Mouse (Mus musculus): Measurements from ENCODE around the gene Fndc3b. TPM values are rescaled to one million over a fixed set of nuclear protein-coding genes. Genes with fewer than 3 reads are reported as not detected.

Fndc3b gene
- polyA plus RNA-seq, 1 experiment = 0.04 TPM

DNA sequence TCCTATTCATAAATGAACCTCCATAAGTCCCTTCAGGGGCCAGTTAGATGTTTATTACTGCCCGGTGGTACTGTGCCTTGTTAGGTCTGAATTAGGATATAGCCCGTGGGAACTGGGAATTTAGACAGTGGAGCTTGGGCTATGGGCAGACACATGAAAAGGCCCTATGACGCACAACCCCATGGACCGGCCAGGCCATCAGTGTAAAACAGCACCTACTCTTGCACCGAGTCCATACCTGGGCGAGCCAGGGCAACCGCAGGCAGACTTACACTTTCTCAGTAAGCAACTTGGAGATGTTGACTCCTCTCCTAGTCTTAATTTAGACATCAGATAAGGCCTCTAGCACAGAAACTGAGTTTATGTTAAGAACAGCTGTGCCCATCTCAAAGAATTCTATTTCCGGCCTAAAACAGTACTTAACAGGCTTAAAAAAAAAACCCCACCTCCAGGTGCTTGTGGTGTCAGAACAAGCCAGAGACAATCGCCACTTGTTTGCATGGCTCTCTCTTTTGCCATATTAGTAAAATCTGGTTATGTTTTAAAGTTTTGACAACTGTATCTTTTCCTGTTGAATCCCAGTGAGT lies 248.7 kb downstream of the Fndc3b start:
- peaks cover 15% of the 10 kb centered on the region; the same call in 1 of the 2 replicates for H3K36me3 ChIP-seq (ENCODE audit: control insufficient read depth)
- no peak overlapping the region for H3K4me3 ChIP-seq (replicated peaks)
- TF ChIP-seq TAL1 (IDR thresholded peaks at IDR 0.05; ENCODE audit: low read length) = no peak
- no peak for TF ChIP-seq GATA1 (IDR thresholded peaks at IDR 0.05; ENCODE audit: low read length)
- H3K4me1 ChIP-seq (ENCODE audit: control insufficient read depth) = no peaks in the 10 kb centered on the region
- H3K9me3 ChIP-seq (ENCODE audit: control insufficient read depth, low read length) = no peaks in the 10 kb centered on the region
- H3K27me3 ChIP-seq (ENCODE audit: control insufficient read depth) = no peaks in the 10 kb centered on the region

DNA sequence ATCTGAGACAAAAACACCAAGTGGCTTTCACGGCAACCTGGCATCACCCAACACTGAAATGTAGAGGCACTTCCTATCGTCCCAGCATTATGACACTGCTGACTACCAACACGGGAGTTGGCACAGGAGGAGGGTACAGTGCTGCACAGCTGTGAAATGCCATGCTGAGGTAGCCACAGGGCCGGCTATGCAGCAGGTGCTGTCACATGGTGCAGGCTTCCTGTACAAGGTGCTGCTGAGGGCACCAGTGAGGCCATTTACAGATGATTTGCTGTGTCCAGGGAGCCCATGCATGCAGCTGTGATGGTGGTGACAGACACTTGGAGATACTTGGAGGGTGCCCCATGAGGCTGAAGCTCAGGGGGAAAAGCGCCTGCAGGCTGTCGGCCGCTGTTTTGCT lies 249.2 kb downstream of the Fndc3b start:
- H3K4me1 ChIP-seq (ENCODE audit: control insufficient read depth) = no peaks in the 10 kb centered on the region
- H3K36me3 ChIP-seq (ENCODE audit: control insufficient read depth) = peaks cover 15% of the 10 kb centered on the region; the same call in 1 of the 2 replicates
- TF ChIP-seq TAL1 (IDR thresholded peaks at IDR 0.05; ENCODE audit: low read length) (no peak), GATA1 (IDR thresholded peaks at IDR 0.05; ENCODE audit: low read length) (no peak)
- H3K4me3 ChIP-seq (replicated peaks) = no peak overlapping the region
- H3K27me3 ChIP-seq (ENCODE audit: control insufficient read depth) = no peaks in the 10 kb centered on the region
- H3K9me3 ChIP-seq (ENCODE audit: control insufficient read depth, low read length) = no peaks in the 10 kb centered on the region

DNA sequence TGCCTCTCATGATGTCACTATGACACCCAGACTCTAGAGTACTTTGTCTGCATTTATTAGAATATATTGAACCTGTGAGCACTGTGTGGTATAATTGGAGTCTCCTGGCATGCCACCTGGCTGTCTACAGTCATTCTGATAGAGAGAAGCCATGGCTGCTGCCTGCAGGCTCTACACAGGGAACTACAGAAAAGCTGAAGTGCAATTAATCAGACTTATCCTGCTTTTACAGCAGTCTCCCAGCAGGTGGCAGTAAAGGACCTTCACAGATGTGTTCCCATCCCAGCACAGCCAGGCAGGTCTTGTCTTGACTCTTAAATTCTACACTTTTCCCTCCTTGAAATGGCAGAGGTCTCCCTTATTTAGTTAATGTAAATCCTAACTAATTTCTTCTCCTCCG lies 250.1 kb downstream of the Fndc3b start:
- Histone ChIP-seq H3K4me3 (replicated peaks) (no peak overlapping the region), H3K4me1 (ENCODE audit: control insufficient read depth) (no peaks in the 10 kb centered on the region), H3K36me3 (ENCODE audit: control insufficient read depth) (peaks cover 15% of the 10 kb centered on the region; the same call in 1 of the 2 replicates), H3K9me3 (ENCODE audit: control insufficient read depth, low read length) (no peaks in the 10 kb centered on the region), H3K27me3 (ENCODE audit: control insufficient read depth) (no peaks in the 10 kb centered on the region)
- TF ChIP-seq TAL1 (IDR thresholded peaks at IDR 0.05; ENCODE audit: low read length) (no peak), GATA1 (IDR thresholded peaks at IDR 0.05; ENCODE audit: low read length) (no peak)

DNA sequence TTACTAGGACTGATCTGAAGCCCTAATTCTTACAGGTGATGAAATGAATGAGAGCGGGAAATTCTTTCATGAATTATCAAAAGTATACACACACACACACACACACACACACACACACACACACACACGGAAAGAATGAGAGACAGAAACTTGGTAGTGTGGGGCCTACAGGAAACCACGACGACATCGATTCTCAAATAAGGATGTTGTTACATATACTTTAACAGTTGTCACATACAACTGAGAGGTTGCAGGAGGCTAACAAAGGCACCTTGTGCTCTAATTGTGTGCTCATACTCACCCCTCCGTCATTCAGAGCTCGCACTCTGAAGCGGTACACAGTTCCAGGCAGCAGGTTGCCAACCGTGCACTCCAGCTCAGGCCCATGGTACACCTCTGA lies 252.7 kb downstream of the Fndc3b start:
- Histone ChIP-seq H3K4me3 (replicated peaks) (no peak overlapping the region), H3K9me3 (ENCODE audit: control insufficient read depth, low read length) (no peaks in the 10 kb centered on the region), H3K4me1 (ENCODE audit: control insufficient read depth) (no peaks in the 10 kb centered on the region), H3K27me3 (ENCODE audit: control insufficient read depth) (no peaks in the 10 kb centered on the region), H3K36me3 (ENCODE audit: control insufficient read depth) (peaks cover 20% of the 10 kb centered on the region; the same call in 1 of the 2 replicates)
- no peak for TF ChIP-seq GATA1 (IDR thresholded peaks at IDR 0.05; ENCODE audit: low read length)
- TF ChIP-seq TAL1 (IDR thresholded peaks at IDR 0.05; ENCODE audit: low read length) = no peak

DNA sequence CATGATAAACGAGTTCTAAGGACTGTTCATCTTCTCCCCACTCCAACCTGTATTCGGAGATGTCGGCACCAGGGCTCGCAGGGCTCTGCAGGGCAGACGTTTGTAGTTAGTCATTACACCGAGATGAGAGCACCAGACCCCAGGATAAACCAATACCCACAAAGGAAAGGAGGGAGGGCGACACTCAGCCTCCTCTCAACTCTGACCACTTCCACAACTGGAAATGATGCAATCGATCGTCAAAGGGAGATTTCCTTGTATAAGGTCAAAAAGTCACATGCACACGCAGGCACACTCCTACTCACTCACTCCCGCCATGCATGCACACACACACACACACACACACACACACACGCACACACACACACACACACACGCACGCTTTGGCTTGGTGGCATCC lies 254.6 kb downstream of the Fndc3b start:
- H3K36me3 ChIP-seq (ENCODE audit: control insufficient read depth) = peaks cover 16% of the 10 kb centered on the region; the same call in 1 of the 2 replicates
- H3K4me1 ChIP-seq (ENCODE audit: control insufficient read depth) = no peaks in the 10 kb centered on the region
- H3K9me3 ChIP-seq (ENCODE audit: control insufficient read depth, low read length) = no peaks in the 10 kb centered on the region
- H3K27me3 ChIP-seq (ENCODE audit: control insufficient read depth) = no peaks in the 10 kb centered on the region
- TF ChIP-seq GATA1 (IDR thresholded peaks at IDR 0.05; ENCODE audit: low read length) (no peak), TAL1 (IDR thresholded peaks at IDR 0.05; ENCODE audit: low read length) (no peak)
- no peak overlapping the region for H3K4me3 ChIP-seq (replicated peaks)

DNA sequence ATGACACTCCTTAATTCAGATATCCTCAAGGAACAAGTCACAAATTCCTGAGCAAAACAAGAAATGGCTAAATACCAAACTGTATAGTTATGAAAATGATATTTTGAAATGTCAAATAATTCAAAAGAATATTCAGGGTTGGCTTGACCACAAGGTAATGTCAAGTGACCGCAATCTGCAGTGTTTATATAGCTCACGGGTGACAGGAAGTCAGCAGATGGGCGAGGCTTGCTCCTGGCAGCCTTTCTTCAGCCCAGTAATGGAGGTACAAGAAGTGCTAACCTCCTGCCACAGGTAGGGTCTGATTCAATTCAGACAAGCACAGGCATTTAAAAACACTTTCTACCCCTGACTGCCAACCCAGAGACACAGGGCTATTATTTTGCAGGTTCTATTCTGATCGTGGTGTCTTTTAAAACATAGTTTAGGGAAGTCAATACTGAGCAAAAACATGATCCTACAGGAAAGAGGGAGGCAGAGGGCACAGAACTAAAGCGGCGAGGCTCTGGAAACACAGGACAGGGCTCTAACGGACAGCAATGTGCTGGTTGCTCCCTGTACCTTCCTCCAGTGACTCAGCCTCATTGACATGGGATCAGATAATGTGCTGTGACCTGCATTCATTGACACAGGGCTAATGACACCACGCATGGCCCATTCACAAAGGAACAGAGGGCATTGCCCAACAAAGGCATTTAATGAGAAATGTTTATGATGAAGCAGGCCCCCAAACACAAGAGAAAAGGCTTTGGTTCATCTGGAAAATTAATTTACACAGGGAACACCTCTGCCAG lies 256.5 kb downstream of the Fndc3b start:
- no peaks in the 10 kb centered on the region for H3K27me3 ChIP-seq (ENCODE audit: control insufficient read depth)
- no peak overlapping the region for H3K4me3 ChIP-seq (replicated peaks)
- TF ChIP-seq GATA1 (IDR thresholded peaks at IDR 0.05; ENCODE audit: low read length) = no peak
- no peak for TF ChIP-seq TAL1 (IDR thresholded peaks at IDR 0.05; ENCODE audit: low read length)
- H3K36me3 ChIP-seq (ENCODE audit: control insufficient read depth) = peaks cover 12% of the 10 kb centered on the region; the same call in 1 of the 2 replicates
- H3K9me3 ChIP-seq (ENCODE audit: control insufficient read depth, low read length) = no peaks in the 10 kb centered on the region
- H3K4me1 ChIP-seq (ENCODE audit: control insufficient read depth) = no peaks in the 10 kb centered on the region

DNA sequence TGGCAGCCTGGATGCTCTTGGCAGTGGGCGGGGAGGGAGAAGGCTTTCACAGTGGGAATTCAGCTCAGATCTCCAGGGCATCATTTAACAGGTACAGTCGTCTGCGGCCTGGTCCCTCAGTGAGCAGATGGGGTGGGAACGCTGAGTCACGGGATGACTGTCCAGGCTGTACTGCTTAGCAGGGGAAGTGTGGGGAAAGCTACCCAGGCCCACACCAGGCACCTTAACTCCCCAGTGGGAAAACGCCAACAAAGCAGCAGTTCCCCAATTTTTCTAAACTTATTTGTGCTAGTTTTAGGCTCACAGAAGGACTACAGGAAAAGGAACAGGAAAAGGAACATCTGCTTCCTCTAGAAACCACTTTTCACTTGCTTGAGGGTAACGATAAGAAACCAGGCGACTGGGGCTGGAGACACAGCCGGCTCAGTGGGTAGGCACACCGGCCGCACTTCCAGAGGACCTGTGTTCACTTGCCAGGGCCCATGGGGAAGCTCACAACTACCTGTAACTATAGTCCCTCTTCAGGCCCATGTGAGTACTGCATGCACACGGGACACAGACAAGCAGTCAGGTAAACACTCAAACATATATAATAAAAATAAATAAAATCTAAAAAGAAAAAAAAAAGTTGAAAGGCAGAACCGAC lies 257.5 kb downstream of the Fndc3b start:
- no peak for TF ChIP-seq TAL1 (IDR thresholded peaks at IDR 0.05; ENCODE audit: low read length)
- no peak for TF ChIP-seq GATA1 (IDR thresholded peaks at IDR 0.05; ENCODE audit: low read length)
- Histone ChIP-seq H3K36me3 (ENCODE audit: control insufficient read depth) (peaks cover 12% of the 10 kb centered on the region; the same call in 1 of the 2 replicates), H3K27me3 (ENCODE audit: control insufficient read depth) (no peaks in the 10 kb centered on the region), H3K4me1 (ENCODE audit: control insufficient read depth) (no peaks in the 10 kb centered on the region), H3K4me3 (replicated peaks) (no peak overlapping the region), H3K9me3 (ENCODE audit: control insufficient read depth, low read length) (no peaks in the 10 kb centered on the region)

DNA sequence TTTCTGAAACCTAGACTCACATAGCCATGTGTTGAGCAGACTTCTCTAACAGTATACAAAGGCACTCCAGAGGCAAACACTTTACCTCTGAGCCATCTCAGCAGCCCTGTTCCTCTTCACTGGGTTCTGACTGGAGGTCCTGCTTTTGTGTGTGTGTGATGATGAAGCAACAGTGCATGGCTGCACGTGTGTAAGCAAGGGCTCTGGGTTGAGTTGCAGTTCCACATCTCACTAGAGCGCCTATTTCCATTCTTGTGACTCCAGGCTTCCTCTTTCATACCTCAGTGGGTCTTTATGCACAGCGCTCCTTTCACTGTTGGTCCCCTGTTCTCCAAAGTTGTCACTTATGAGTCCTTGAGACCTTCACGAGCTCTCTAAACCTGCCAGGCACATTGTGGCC lies 261.7 kb downstream of the Fndc3b start:
- Histone ChIP-seq H3K4me3 (replicated peaks) (no peak overlapping the region), H3K4me1 (ENCODE audit: control insufficient read depth) (no peaks in the 10 kb centered on the region), H3K27me3 (ENCODE audit: control insufficient read depth) (no peaks in the 10 kb centered on the region), H3K36me3 (ENCODE audit: control insufficient read depth) (peaks cover 5% of the 10 kb centered on the region; the same call in 1 of the 2 replicates), H3K9me3 (ENCODE audit: control insufficient read depth, low read length) (no peaks in the 10 kb centered on the region)
- TF ChIP-seq TAL1 (IDR thresholded peaks at IDR 0.05; ENCODE audit: low read length) = no peak

DNA sequence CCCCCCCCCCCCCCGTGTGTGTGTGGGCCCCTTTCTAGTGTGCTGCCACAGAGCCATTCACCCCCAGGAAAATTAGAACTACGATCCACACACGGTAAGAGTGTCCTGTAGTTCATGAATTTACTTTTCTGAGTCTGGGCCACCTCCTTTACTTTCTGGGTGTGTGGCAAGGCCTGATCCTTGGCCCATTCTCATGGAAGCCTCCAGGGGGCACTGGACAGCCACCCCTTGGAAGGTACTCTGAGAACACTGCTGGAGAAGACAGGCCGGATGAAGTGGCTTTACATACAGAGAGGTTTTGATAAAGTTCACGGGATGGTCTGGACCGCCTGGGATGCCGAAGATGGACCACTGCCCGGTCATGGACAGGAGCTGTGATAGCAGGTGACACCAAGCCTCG lies 262.7 kb downstream of the Fndc3b start:
- TF ChIP-seq TAL1 (IDR thresholded peaks at IDR 0.05; ENCODE audit: low read length) (no peak), GATA1 (IDR thresholded peaks at IDR 0.05; ENCODE audit: low read length) (no peak)
- H3K36me3 ChIP-seq (ENCODE audit: control insufficient read depth) = peaks cover 5% of the 10 kb centered on the region; the same call in 1 of the 2 replicates

More for the DNA sequence above, 262.7 kb downstream of the Fndc3b start:
- H3K27me3 ChIP-seq (ENCODE audit: control insufficient read depth) = no peaks in the 10 kb centered on the region
- H3K4me3 ChIP-seq (replicated peaks) = no peak overlapping the region
- H3K9me3 ChIP-seq (ENCODE audit: control insufficient read depth, low read length) = no peaks in the 10 kb centered on the region
- no peaks in the 10 kb centered on the region for H3K4me1 ChIP-seq (ENCODE audit: control insufficient read depth)
